Mouse (Mus musculus) kidney, adult 11 months (tissue): ENCODE data around the gene Ptprk.

Experiments
- DNase-seq: peaks from one replicate; pipeline ENCODE4 v3.0.0; 2022

Gene Ptprk

DNA sequence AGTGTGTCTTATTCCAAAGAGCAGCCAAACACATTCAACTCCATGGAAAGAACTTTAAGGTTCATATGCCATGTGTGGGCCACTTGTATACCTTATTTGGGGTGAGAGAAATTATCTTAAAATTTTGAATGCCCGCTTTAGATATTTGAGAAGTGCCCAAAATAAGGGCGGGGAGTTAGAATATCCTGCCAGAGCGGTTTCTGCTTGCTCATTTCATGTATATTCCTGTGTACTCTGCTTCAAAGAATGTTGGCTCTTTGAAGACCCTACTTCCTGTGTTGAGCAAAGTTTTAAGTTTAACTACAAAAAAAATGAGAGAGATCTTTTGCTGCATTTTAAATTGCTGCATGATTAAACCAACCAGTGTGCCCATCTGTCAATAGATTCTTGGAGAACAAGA, 492.8 kb downstream of the Ptprk start:
- no peak for DNase-seq

DNA sequence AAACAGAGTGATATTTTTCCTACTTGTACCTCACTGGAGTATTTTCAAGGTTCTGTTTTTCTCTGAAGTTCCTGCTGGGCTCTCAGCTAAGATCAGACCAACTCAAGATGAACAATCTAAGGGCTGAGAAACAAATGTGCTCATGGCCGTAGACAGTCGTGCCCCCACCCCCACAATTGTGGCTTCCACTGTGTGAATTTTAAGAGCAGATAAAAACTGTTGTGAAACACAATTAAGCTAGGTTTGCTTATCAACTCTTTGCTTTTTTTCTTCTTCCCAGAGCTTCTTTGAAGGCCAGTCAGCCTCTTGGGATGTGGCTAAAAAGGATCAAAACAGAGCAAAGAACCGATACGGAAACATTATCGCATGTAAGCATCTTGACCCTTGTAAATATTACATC, 493.4 kb downstream of the Ptprk start:
- no peak for DNase-seq

DNA sequence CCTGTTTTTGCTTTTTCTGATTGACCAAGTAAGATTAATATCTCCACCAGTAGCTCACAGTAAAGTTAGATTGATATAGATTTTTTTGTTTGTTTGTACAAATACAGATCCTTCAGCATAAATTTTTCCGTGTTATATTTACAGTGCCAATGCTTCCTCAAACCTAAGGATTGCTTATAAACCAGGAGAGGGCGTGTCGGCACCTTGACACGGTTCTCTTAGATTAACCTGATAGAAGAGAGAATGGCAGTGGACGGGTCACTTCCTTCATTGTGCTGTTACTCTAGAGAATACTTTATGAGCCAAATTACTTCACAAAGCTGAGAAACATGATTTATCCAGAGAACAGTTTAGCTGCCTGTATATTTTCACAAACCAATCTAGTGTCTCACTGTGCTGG, 505.0 kb downstream of the Ptprk start:
- DNase-seq = no peak

DNA sequence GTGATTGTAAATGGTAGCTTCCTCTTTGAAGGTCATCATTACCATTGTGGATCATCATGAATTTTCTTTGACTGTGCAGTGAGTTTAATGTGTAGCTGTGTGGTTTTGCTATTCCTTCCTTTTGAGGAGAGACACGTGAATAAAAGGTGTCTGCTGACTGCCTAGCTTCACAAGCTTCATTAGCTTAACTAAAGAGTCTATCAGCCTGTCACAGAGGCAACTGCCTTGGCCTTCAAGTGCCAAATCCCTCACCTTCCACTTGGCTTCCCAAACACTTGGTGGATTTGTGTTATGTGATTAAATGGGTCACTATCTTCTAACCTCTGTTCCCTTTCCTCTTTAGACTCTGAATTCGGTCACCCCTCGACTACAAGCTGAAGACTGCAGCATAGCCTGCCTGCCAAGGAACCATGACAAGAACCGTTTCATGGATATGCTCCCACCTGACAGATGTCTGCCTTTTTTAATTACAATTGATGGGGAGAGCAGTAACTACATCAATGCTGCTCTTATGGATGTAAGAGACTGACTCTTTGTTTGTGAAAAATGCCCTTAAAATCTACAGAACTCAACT, 512.0 kb downstream of the Ptprk start:
- DNase-seq = no peak

DNA sequence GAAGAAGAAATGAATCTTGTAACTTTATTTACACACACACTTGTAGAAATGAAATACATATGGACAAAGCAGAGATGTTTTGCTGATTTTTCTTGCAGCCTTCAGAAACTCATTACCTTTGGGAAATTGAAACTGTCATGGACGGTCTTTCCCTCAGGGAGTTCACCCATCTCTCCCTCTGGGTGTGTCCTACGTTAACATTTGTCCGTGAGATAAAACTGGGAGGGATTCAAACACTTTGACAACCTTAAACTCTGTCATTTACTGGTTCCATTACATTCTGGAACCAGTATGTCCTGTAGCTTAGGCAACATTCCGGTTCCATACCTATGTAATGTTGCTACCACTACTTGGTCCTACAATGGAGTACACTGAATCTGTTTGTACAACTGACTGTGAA, 513.8 kb downstream of the Ptprk start:
- DNase-seq = no peak

DNA sequence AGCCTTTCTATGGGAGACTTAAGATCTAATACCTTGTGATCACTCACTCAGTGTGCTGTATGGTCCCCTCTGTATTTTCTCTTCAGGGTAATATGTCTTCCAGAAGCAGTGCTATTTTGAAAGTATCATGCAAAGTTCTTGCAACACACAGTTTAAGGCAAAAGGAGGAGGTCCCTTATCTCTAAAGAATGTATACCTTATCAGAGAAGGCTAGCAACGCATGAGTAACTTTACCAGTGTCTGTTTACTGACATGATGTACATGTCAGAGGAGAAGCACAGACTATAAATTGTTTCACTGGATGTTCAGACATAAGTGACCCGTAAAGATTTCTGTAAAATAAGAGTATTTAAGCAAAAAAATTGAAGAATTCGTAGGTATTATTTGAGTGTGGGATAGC, 516.2 kb downstream of the Ptprk start:
- DNase-seq = no peak

GRCm38 (mm10) chr10:28593566-28594292, 519.1 kb downstream of the Ptprk start:
- DNase-seq = no peak

DNA sequence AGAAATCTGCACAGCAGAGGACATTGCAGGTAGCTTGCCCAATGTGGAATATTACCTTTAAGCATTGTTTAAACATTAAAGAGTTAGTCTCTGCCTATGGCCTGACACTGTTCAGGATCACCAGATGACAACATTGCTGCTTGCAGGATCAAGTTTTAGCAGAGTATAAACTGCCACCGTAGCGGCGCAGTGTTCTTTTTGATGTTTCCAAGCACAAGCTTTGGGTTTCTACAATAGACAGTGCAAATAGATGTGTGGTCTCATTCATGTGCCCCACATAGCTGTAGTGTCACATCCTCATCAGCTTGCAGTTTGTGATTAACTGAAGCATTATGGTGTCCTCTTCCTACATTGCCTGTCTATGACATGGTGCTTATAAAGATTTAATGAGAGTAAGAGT, 522.3 kb downstream of the Ptprk start:
- no peak for DNase-seq

GRCm38 (mm10) chr10:28609136-28609535, 534.5 kb downstream of the Ptprk start:
- no peak for DNase-seq

DNA sequence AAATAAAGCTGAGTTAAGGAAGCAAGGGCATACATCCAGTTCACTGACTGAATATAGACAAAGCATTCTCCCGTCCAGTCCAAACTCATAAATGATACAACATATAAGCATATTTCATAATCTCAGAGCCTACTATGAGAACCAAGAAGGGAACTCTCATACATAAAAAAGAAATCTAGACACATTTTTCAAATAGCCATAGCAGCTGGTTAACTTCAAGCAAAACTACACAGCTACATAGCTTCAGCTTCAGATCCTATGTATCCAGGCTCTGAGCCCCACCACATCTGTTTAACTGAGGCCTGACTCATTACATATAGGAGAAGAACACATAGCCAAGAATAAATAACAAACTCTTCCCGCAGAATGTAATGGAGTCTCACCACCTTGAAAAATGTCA, 539.8 kb downstream of the Ptprk start:
- no peak for DNase-seq

GRCm38 (mm10) chr10:28617203-28617602, 542.6 kb downstream of the Ptprk start:
- no peak for DNase-seq

DNA sequence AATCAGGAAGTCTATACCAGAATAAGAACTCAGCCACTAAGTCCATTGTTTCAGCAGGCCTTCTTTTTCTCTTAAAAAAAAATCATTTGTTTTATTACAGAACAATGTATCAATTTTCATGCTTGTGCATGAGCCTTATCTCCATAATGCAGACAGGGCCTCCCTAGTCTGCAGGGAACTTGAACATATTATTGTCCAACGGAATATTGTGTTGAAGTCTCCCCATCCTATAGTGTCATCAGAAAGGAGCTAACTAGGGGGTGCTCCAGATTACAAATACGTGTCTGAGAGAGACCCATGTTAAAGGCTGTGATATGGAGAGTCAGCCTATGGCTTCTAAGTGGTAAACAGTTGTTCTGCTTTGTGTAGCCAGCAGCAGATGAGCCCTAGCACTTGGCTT, 543.4 kb downstream of the Ptprk start:
- no peak for DNase-seq

DNA sequence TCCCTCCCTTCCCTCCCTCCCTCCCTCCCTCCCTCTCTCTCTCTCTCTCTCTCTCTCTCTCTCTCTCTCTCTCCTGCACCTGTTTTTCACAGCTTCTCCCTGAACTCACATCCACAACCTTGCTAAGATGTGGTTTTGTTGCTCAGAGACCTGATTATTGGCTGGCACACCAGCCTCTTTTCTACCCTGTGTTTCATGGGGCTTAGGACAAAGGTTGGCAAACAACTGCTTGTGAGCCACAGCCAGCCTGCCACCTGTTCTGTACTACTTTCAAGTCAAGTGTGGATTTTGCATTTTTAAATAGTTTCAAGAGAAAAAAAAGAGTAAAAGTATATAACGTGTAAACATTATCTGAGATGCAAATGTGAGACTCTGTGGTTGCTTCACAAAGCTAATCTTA, 544.8 kb downstream of the Ptprk start:
- no peak for DNase-seq

- no peak for DNase-seq
These were observed 561.5 kb downstream of the Ptprk start for GRCm38 (mm10) chr10:28636096-28636495.

- DNase-seq = no peak
These were observed 567.3 kb downstream of the Ptprk start for GRCm38 (mm10) chr10:28641887-28642286.
